Mouse (Mus musculus) frontal cortex, adult 2 months (tissue): ENCODE results near the gene E2f8. TPM values are rescaled to one million over a fixed set of nuclear protein-coding genes. Genes with fewer than 3 reads are reported as not detected.

Experiments used
- DNase-seq, 2 experiments: peaks; one replicate each; pipeline ENCODE4 v3.0.0; 2022; ENCODE audit warnings: low spot score in 1 of 2; ENCODE audit errors: extremely low spot score in 1 of 2
- polyA plus RNA-seq: library from polyadenylated mRNA; depleted of rRNA; stranded (reverse); fragments of >200 nt; gene quantifications from 2 replicates; pipeline ENCODE4 v1.2.3, GENCODE M21; 2012; rRNA removed

The E2f8 gene
- polyA plus RNA-seq, 1 experiment: 0.52 TPM

DNA sequence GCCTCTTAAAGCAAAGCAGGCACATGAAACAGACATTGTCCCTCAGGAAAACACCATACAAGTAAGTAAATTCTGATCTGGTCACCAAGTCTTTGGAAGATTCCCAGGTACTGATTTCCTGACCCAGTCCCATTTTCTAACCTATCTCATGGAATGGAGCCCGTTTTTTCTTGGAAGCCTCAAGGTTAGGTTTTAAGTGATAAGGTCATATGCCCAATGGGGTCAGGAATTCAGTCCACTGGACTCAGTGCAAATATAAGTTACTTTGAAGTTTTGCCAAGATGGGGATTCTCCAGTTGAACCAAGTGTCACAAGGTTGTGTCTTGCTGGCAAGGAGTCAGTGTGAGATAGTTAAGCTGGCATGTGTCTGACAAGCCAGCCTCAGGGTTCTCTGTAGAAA, 56.7 kb downstream of the E2f8 start:
- DNase-seq: no peak

DNA sequence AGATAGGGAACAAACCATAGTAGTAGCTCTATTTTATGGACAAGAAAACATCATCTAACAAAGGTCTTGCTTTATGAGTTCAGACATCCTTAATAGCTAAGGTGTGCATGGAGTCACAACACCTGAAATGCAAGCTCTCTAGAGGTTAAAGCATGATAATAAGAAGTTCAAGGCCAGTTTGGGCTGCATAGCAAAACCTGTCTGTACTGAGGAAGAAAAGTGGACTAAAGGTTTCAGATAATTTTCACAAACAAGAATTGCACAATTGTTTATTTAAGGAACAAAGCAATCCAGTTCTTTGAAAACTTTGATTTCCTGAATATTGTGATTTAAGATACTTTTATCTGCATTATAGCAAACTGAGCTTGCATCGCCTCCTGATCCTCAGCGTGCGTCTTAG, 57.8 kb downstream of the E2f8 start:
- DNase-seq: no peak

DNA sequence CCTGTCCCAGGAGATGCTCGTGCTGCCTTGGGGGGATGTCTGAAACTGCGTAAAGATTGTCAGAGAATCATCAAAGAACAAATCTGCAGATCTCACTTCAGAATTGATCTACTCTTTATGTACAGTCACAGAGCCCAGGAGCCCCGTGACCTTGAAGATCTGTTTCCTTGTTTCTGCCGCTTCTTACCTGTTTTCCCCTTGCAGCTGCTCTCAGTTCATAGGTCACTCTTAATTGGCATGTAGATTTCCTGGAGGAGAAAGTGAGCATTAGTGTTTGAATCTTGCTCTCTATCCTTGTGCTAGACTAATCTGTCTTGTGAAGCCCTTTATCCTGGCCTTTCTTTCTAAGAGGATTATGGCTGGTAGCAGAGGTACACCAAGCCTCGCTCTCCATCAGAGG, 59.7 kb downstream of the E2f8 start:
- no peak for DNase-seq

Other genes with a start within 250 kb of the E2f8 start
- not detected in 2 replicates for gene Mrgprb3, start 237.8 kb downstream of the E2f8 start, polyA plus RNA-seq
- 23.7 and 26.7 TPM in 2 replicates for gene Zdhhc13, start 92.6 kb downstream of the E2f8 start, polyA plus RNA-seq
- gene Csrp3, start 33.6 kb downstream of the E2f8 start, polyA plus RNA-seq: 0.17 TPM in 1 of 2 replicates, not detected in the other
- gene Nav2, start 27.1 kb upstream of the E2f8 start, polyA plus RNA-seq: 48.9 and 49.2 TPM in 2 replicates